Mouse (Mus musculus): Measurements from ENCODE around the gene Lsm3.

Lsm3 gene

DNA sequence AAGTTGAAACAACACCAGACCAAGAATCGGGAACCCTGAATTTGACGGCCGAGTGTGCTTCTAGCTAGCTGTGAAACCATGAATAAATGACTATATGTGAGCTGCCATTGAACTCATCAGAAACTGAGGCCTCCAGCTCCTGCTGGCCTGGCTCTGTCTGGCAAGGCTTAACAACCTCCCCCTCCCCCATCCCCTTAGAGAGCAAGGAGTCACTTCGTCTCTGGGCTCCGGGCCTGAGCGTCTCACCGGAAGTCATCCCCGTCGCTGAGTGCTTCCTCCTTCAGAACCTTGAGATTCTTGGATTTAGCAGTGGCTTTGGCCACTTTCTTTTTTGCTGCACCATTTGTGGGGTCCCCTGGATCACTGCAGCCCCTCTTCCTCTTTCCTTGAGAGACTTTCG, 5.5 kb upstream of the Lsm3 start:
- DNase-seq (ENCODE audit: low read depth, low spot score), result peak; percentile 40

DNA sequence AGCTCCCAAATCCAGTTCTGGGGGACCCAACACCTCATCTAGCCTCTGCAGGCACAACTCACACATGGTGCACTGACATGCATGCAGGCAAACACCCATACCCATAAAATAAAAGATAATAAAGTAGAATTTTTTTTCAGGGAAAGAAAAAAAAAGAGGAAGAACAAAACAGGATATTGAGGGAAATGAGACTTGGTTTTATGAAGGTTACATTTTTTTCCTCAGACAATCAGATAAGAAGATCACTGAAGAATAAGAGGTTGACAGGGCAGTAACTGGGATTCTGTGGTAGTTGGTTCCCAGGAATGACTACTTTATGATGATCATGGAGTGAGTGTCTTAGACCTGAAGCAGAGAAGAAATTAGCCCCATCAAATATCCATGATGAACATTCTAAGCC, 1.6 kb upstream of the Lsm3 start:
- no peak for DNase-seq (ENCODE audit: low read depth, low spot score)

DNA sequence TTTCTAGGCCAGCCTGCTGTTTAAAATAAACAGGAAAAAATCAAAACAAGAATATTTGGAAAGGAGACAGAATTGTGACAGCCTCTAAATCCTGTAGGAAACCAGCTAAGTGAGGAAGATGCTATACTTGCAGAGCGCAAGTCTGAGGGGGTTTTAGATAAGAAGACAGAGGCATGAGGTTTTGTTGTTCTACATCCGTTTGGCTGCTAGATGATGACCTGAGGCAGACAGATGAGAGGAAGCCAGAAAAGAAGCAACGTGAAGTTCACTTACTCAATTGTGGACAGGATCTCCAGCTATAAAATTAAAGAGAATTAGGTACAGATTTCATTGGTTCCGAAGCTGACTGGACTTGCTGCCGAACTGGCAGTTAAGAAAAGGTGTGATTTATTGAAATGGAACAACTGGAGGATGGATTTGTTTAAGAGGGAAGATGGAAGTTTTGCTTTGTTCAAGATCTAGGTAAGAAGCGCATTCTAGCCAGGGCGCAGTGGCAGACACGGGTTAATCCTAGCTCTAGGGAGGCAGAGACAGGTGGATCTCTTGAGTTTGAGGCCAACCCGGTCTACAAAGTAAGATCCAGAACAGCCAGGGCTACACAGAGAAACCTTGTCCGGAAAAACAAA, 878 bp upstream of the Lsm3 start:
- DNase-seq (ENCODE audit: low read depth, low spot score), result peak; percentile 37

DNA sequence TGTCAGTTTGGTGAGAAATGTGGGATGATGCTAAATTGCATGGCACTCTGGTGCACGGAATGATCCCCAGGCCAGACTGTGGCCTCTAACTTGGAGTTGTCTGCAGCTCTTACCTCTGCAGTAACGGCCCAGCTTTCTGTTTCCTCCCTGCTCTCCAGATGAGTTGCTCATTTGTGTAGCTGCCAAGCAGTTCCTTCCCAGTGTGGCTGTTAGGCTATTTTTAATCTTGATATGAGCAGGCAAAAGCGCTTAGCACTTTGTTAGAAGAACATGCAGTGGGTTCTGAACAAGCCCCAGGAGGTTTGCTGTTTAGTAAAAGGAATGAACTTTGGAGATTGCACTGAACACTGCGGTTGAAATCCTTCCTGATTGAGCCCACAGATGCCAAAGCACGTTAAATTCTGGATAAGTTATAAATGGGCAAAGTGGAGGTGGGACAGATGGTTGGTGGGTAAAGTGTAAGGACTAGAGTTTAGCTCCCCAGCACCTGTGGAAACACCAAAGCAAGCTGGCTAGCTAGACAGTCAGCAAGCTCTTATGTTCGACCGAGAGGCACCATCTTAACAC, 2.8 kb downstream of the Lsm3 start:
- DNase-seq (ENCODE audit: low read depth, low spot score), result no peak

DNA sequence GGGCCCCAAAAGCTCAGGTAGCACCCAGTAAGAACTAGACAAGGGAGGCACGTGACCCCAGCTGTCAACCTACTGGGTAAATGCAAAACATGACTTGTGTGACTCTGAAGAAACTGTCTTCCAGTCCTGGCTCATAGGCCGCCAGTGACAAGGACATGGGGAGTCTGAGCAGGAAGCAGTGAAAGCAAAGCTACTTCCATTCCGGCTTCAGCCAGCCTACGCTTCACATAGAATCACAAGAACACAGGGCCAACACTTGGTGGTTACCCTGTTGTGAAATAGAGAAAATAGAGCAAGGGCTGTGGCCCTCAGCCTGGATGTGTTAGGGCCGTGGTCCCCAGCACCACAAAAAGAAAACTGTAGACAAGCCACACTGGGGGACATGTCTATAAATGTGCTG, 7.1 kb downstream of the Lsm3 start:
- DNase-seq (ENCODE audit: low read depth, low spot score), result no peak

DNA sequence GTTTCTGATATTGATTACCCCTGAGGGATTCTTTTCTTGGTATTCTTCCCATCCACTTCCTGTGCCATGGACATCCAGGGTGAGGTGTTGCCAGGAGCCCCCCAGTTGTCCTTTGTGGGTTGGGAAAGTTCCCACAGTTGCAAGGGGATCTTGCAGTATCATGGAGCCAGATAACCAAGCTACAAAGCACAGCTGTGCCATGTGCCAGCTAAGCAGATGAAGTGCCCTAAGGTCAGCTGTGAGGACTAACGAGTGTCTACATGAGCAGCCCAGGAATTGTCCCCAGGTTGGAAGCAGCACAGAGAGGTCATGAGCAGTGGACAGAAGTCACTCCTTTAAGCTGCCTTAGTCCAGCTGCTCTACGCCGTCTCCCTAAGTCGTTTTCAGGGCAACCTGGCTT, 9.8 kb downstream of the Lsm3 start:
- no peak for DNase-seq (ENCODE audit: low read depth, low spot score)

DNA sequence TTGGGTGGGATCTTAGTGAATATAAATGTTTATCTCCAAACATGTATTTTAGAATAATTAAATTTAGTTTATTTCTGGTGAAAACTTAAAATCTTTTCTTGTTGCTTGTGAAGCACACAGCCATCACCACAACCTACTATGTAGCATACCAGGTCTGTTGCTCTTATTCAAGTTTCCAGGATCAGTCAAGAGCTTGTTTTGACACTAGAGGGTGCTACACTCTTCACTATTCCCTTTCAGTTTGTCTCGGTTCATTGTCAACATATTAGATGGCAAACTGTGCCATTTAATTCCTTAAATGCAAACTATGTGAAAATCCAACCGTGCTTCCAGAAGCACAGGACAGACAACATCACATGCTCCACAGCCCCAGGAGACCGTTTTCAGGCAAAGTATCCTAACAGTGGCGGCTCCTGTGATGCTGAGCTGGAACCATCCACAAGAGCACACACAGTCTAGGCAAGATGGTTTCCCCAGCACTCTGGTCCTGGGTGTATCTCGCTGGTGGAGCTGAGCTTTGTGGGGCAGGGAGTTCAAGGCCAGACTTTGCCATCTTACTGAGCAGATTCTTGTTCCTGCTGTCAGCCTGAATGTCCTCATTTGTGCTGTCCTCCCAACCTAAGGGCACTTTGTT, 11.6 kb downstream of the Lsm3 start:
- peak; percentile 55 for DNase-seq (ENCODE audit: low read depth, low spot score)

DNA sequence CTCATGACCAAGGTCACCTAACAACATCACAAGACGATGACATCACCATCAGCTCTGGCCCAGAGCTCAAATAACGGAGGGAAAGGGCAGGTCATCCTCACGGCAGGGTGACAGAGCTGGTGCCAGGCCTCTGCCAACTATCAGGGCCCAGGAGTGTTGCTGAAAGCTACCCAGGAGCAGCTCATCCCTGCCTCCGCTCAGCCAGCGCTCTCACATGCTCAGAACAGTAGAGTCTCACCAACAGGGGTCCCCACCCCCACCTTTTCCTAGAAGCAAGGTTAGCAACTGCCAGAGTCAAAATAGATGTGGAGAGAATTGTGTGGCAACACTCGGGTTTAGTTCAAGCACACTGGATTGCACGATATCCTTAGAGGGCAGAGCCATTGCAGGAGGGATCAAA, 12.5 kb downstream of the Lsm3 start:
- no peak for DNase-seq (ENCODE audit: low read depth, low spot score)

DNA sequence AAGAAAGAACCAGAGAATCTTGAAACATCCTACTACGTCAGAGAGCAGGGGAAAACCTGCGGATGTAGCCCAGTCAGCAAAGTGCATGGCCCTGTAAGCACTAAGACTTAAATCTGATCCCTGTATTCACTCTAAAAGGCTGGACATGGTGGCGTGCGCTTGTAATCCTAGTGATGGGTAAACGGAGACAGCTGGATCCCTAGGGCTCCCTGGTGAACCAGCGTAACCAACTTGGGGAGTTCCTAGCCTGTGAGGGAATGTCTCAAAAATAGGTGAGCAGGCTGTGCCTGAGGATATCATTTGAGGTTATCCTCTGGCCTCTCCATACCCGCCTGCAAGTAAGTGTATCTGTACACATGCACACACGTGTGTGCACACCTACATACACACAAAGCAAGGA, 14.9 kb downstream of the Lsm3 start:
- DNase-seq (ENCODE audit: low read depth, low spot score), result no peak

DNA sequence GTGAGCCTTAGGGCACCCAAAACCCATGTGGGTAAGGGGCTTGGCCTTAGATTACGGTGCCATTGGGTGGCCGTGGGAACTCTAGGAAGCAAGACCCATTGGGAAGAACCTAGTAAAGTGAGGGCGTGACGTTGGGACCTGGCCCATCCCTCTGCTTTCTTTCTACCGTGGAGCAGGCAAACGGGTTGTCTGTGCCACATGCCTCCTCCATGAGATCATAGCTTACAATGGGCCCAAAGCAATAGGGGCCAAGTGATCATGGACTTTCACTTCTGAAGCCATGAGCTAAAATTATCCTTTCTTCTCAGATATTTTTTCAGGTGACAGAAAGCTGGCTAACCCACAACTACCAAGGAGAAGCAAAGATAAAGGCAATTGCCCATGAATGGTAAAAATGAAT, 15.5 kb downstream of the Lsm3 start:
- DNase-seq (ENCODE audit: low read depth, low spot score), result no peak

DNA sequence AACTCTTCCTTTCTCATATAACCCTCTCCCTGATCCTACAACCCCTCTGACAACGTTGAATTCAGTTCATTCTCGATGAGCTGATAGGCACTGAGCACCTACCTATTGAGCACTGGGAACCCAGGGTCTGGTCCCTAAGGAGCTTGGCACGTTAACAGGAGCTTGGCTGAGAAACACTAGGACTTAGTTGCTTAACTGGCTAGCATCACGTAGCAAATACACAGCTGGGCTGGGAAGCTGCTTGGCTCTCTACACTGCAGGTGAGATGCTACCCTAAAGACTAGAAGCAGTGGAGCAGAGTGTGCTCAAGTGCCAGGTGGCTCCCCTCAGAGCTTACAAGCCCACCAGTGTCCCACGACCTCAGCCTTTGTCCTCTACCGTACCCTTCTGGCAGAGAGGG, 16.9 kb downstream of the Lsm3 start:
- DNase-seq (ENCODE audit: low read depth, low spot score), result no peak

DNA sequence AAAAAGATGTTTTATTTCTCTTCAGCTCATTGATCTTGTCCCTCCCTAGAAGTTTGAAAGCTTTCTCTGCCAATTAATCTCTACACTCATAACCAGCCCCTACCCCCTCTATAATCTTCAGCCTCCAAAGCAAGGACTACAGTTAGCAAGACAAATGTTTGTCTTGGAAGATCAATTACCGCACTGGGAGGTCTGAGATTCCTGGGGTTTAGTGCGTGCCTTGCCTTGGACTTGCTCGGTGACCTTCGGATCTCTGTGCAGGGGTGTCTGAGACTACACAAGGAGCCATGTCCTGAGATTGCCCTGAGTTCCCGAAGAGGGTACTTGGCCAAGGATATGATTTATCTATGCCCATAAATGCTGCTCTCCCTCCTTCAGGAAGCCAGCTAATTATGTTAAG, 17.6 kb downstream of the Lsm3 start:
- DNase-seq (ENCODE audit: low read depth, low spot score), result no peak

DNA sequence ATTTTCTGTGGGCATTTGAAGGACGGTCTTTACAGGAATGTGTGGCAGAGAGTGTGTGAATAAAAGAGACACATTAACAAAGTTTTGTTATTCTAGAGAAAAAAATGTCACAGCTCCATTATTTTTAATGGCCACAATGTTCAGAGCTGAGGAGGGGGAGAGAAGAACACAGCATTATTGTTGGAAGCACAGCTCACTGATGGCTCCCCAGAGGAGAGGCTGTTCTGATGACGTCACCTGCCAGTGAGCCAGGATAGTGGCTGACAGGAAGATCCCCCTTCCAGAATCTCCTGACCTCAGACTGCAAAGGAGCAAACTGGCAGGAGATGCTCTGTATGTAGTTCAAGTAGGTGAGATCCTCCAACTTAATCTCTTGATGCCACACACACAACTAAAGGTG, 18.0 kb downstream of the Lsm3 start:
- no peak for DNase-seq (ENCODE audit: low read depth, low spot score)

DNA sequence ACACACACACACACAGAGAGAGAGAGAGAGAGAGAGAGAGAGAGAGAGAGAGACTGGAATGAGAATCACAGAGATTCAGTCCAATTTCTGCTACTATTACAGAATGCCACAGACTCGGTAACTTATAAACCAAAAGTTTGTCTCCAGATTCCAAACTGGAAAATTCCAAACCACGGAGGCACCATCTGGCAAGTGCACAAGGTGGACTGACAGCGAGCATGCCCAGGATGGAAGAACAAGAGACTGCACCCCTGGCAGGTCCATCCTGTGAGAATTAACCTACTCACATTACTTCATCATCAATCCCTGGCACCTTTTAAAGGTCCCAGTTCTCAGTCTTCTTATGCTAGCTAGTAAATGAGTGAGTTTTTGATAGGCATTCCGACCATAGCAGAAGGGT, 18.5 kb downstream of the Lsm3 start:
- no peak for DNase-seq (ENCODE audit: low read depth, low spot score)

DNA sequence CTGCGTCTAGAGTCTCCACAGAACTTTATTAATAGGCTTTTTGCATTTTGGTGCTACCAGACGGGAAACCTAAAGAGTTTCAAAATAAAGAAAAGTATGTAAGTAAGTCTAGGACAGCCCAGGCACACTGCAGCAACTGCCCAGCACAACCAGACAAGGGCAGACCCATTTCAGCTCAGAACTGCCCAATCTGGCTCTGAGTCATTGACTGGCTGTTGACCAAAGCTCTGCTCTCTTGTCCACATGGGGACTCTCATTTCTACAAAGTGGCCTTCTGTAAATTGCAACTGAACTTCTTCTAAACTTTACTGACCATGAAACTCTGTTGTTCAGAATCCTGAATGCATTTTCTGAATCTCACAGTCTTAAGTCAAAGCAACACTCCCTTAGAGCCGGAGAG, 19.5 kb downstream of the Lsm3 start:
- no peak for DNase-seq (ENCODE audit: low read depth, low spot score)

DNA sequence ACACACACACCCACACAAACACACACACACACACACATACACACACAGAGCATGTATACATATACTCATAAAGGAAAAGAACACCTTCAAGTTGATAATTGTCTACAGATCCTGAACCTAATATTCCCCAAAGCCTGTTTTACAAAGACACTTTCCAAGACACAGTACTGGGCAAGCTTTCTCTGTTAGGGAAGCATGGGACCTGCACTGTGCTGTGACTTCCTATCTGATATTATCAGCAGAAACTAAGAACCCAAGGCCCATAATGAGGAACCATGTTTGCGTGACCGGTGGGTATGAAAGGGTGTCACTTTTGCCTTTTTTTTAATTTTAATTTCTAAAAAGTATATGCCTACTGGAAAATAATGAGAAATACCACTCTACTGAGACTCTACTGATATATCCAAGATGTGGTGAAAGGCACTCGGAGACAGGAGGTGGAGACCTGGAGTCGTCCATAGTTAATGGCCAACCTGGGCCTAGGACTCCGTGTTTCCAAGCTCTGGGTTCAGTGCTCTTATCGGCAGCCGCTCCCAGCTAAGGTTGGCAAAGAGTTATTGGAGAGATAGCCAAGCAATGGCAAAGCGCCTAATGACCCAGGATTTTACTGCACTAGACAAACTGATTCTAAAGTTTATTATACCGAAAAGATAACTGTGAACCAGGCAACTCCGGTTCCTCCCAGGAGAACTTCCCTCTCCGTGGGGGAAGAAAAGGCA, 20.5 kb downstream of the Lsm3 start:
- no peak for DNase-seq (ENCODE audit: low read depth, low spot score)

DNA sequence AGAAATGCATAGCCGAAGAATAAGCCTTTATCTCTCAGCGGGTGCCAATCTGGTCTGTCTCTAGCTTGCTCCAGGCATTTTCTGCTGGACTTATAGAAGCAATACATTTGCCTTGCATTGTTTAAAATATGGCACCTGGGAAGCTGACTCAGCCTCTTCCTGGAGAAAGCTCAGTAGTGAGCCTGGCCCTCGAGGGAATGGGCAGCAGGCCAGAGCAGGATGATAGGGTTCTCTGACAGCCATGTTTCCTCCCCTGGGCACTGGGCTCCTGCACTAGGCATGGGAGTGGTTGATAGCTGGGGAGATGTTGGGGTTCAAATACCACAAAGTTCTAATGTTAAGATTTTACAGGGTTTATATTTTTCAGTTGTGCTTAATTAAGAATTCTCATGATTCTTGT, 25.5 kb downstream of the Lsm3 start:
- DNase-seq (ENCODE audit: low read depth, low spot score), result no peak

DNA sequence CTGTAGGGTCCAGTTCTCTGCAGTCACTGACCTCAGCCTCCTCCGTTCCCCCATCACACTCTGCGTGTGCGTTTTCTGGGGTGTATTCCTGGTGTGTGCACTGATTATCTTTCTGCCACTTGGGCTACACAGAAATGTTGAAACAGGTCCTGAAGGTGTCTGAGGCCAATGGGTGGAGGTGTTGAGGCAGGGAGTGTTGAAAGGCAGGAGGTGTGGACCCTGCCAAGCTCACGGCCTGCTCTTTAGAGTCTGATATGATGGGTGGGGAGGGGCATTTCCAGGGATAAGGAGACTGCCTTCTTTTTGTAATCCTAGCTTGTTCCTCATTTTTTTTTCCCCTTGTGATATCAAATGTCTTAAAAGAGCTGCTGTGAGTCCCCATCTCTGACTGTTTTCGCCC, 27.3 kb downstream of the Lsm3 start:
- DNase-seq (ENCODE audit: low read depth, low spot score), result no peak

DNA sequence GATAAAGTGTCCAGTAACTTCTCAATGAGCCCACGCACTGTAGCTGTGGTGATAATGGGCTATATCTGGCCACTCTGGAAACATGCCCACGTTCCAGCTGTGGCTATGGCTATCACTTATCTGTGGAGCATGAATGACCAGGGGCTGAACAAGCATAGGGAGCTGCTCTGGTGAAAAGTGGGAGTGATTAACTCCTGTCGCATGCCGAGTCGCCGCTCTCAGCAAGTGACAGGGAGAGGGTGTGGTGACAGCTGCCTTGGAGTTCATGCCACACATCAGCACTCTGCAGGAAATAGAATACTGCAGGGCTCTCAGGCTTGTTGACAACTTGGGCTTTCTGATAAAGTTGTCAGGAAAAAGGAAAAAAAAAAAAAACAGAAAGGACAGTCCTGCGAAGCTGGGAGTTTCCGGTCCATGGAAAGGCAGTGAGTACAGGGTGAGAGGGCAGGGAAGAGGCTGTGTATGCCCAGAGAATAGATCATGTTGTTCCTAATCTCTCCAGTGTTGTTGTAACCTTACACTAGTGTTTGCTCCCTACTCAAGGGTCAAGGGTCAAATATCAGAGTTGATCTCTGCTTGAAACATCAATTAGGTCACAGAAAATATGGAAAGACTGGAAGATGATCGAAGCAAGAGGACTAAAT, 30.6 kb downstream of the Lsm3 start:
- DNase-seq (ENCODE audit: low read depth, low spot score), result no peak

DNA sequence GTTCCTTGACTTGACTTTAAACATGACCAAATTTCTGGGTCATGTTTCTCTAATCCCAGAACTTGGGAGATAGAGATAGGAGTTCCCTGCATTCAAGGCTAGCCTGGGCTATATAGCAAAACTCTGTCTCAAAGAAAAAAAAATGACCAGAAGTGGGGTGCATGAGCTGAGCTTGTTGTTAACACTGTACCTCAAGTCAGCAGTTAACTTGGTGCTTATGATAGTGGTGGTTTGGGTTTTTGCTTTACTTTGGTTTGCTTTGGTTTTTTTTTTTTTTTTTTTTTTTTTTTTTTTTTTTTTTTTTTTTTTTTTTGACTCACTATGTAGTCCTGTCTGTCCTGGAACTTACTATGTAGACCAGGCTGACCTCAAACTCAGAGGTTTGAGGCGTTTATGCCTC, 31.6 kb downstream of the Lsm3 start:
- DNase-seq (ENCODE audit: low read depth, low spot score), result no peak

DNA sequence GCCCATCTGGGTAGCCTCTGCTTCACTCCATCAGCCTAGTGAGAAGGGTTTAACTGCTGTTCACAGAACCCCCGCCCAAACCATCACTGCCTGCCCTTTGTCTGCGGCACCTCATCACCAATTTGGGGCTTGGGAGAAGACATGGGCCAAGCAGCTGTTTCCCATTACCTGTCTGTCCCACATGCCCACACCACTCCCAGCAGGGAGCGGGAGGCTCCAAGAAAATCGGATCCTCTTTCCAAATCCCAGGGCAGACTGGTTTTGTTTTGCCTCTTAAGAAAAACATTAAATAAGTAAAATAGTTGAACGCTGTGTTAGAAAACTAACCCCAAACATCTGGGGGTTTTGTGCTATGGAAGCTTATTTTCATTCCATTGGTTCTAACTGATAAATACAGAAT, 33.9 kb downstream of the Lsm3 start:
- DNase-seq (ENCODE audit: low read depth, low spot score), result no peak

DNA sequence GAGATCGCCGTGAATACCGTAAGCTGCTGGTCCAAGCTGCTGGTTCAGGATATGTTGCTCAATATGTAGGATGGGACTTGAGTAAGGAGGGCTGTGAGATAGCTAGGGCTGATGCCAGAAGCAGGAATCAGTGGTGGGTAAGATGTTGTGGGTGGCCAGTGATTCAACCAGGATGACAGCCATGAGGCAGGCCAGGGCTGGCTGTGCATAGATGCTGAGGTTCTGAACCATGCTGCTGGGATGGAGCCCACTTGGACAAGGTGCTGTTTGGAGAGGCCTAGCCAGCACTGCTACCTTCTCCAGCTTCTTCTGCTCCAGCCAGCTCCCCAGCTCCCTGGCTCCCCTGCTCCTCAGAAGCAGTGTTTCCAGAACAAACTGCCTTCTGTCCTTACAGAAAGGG, 35.9 kb downstream of the Lsm3 start:
- DNase-seq (ENCODE audit: low read depth, low spot score), result no peak

DNA sequence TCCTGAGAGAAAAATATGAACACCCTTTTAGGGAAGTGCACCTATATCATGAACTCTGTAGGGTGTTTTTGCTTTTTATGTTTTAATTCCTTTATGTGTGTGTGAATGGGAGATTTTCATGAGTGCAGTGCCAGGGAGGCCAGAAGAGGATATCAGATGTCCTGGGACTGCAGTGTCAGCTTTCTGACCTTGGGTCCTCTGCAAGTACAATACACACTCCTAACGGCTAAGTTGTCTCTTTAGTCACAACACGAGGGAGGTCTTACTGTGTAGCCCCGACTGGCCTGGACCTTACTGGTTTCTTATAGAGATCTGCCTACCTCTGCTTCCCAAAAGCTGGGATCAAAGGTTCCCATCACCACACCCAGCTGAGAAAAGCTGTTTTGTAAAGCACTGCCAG, 37.0 kb downstream of the Lsm3 start:
- no peak for DNase-seq (ENCODE audit: low read depth, low spot score)

Data from CD4-positive, CD25-positive, alpha-beta regulatory T cell, adult 2 months (primary cell).